Comparison of ENCODE assay signal across 26 mouse cellular contexts in genomic region chr16:4785706-4786105, GRCm38 (mm10). TPM values are rescaled to one million over a fixed set of nuclear protein-coding genes. Genes with fewer than 3 reads are reported as not detected.
DNase-seq lines count a peak whose midpoint lies in the region; ATAC-seq and TF ChIP-seq lines count a peak whose summit lies in the region.
"Had no signal": no experiment of that assay in that cellular context is flagged by ENCODE, and none has a peak within 500 bp of the region (broad histone marks: within the 10 kb centered on the region; RNA-seq: fewer than 3 reads in every experiment).

No protein-coding gene starts in this region.

- no peaks in the 10 kb centered on the region; the same call in 1 of the 2 replicates for H3K36me3 ChIP-seq in embryonic facial prominence, embryonic 15.5 days
- peaks cover 32% of the 10 kb centered on the region for H3K36me3 ChIP-seq in embryonic facial prominence, embryonic 10.5 days (replicated peaks)
- no peaks in the 10 kb centered on the region for H3K36me3 ChIP-seq in heart, embryonic 15.5 days
- H3K36me3 ChIP-seq in neural tube, embryonic 15.5 days, result no peaks in the 10 kb centered on the region

- no peak for DNase-seq in embryonic facial prominence, embryonic 10.5 days (ENCODE audit: low spot score)
- DNase-seq in heart, postnatal 25 days (ENCODE audit: low spot score), result no peak
- no peak for DNase-seq in left cerebral cortex, adult 2 months (ENCODE audit: extremely low spot score in 1 of 2, low spot score in 2 of 2)
- no peak for DNase-seq in left cerebral cortex, postnatal 10 days (ENCODE audit: extremely low spot score in 1 of 2, low spot score in 2 of 2)
- DNase-seq: adrenal gland, postnatal 10 days; cerebellum, postnatal 14 days; gastrocnemius, postnatal 14 days; heart, postnatal 14 days; kidney, adult 9 months; kidney, postnatal 25 days; lung, adult 18-20 months; lung, postnatal 36 days had no signal

- H3K4me3 ChIP-seq in embryonic facial prominence, embryonic 15.5 days (replicated peaks), result no peak overlapping the region
- no peak overlapping the region for H3K4me3 ChIP-seq in embryonic facial prominence, embryonic 10.5 days
- H3K4me3 ChIP-seq in heart, embryonic 15.5 days, result no peak overlapping the region
- no peak overlapping the region for H3K4me3 ChIP-seq in left cerebral cortex, adult 2 months
- H3K4me3 ChIP-seq in neural tube, embryonic 15.5 days (replicated peaks), result no peak overlapping the region
- H3K4me3 ChIP-seq: forebrain, embryonic 12.5 days; stomach, embryonic 15.5 days had no signal

- H3K4me1 ChIP-seq in embryonic facial prominence, embryonic 15.5 days, result peaks cover 34% of the 10 kb centered on the region
- H3K4me1 ChIP-seq in embryonic facial prominence, embryonic 10.5 days, result peaks cover 33% of the 10 kb centered on the region
- H3K4me1 ChIP-seq in heart, embryonic 15.5 days (replicated peaks), result peaks cover 76% of the 10 kb centered on the region
- peaks cover 60% of the 10 kb centered on the region for H3K4me1 ChIP-seq in neural tube, embryonic 15.5 days

- H3K4me2 ChIP-seq in embryonic facial prominence, embryonic 15.5 days (replicated peaks), result no peak overlapping the region
- H3K4me2 ChIP-seq in heart, embryonic 15.5 days, result peak overlapping the region; percentile 88
- no peak overlapping the region for H3K4me2 ChIP-seq in neural tube, embryonic 15.5 days
- H3K4me2 ChIP-seq: forebrain, embryonic 12.5 days; liver, embryonic 11.5 days; midbrain, embryonic 11.5 days; stomach, embryonic 15.5 days had no signal

- TF ChIP-seq CTCF in left cerebral cortex, adult 2 months (IDR thresholded peaks at IDR 0.05), result no peak

- WGBS in embryonic facial prominence, embryonic 15.5 days, result 61% methylated on average over 4 of the region's 4 CpGs
- WGBS in embryonic facial prominence, embryonic 10.5 days, result 71% methylated on average over 4 of the region's 4 CpGs
- WGBS in heart, embryonic 15.5 days, result 43% methylated on average over 4 of the region's 4 CpGs
- 14% methylated on average over 4 of the region's 4 CpGs for WGBS in neural tube, embryonic 15.5 days

- no peak for ATAC-seq in embryonic facial prominence, embryonic 15.5 days (ENCODE audit: insufficient number of reproducible peaks, low FRiP score, low TSS enrichment, low read depth)
- ATAC-seq in heart, embryonic 15.5 days (replicated peaks; ENCODE audit: insufficient number of reproducible peaks, insufficient read depth, low FRiP score, low read depth), result no peak
- no peak for ATAC-seq in neural tube, embryonic 15.5 days (ENCODE audit: low FRiP score)
- ATAC-seq in megakaryocyte progenitor cell, adult 5-6 weeks (replicated peaks; ENCODE audit: poor library complexity), result no peak
- ATAC-seq: activated CD4-positive, CD25-positive, alpha-beta regulatory T cell, adult 4 months; CD4-positive, CD25-positive, alpha-beta regulatory T cell, adult 4 months had no signal

- H3K27me3 ChIP-seq in embryonic facial prominence, embryonic 15.5 days, result no peaks in the 10 kb centered on the region
- no peaks in the 10 kb centered on the region for H3K27me3 ChIP-seq in embryonic facial prominence, embryonic 10.5 days (replicated peaks; ENCODE audit: low read depth, poor library complexity, severe bottlenecking)
- no peaks in the 10 kb centered on the region for H3K27me3 ChIP-seq in heart, embryonic 15.5 days
- no peaks in the 10 kb centered on the region for H3K27me3 ChIP-seq in neural tube, embryonic 15.5 days (replicated peaks)
- H3K27me3 ChIP-seq: forebrain, embryonic 12.5 days; stomach, embryonic 15.5 days had no signal

- intact Hi-C loops in heart, postnatal 25 days (cut with DNase I), result loop anchor here (5.0 kb wide), 2 partner anchors 68 to 108 kb away; partner anchors contain the start of genes Coro7 and Nmral1
- intact Hi-C loops in left cerebral cortex, adult 2 months (cut with DNase I), result no loop called here
- intact Hi-C loops in left cerebral cortex, postnatal 10 days (cut with DNase I), result loop anchor here (5.0 kb wide), 1 partner anchor 103 kb away; no protein-coding TSS in a partner anchor

- peak overlapping the region; percentile 34; the same call in 1 of the 2 replicates for H3K27ac ChIP-seq in embryonic facial prominence, embryonic 15.5 days (replicated peaks)
- H3K27ac ChIP-seq in embryonic facial prominence, embryonic 10.5 days (replicated peaks), result no peak overlapping the region
- peak overlapping the region; percentile 68 for H3K27ac ChIP-seq in heart, embryonic 15.5 days
- peak overlapping the region; percentile 18; the same call in 1 of the 2 replicates for H3K27ac ChIP-seq in left cerebral cortex, adult 2 months
- H3K27ac ChIP-seq in neural tube, embryonic 15.5 days (replicated peaks), result no peak overlapping the region
- H3K27ac ChIP-seq: forebrain, embryonic 12.5 days; stomach, embryonic 15.5 days had no signal

- no peaks in the 10 kb centered on the region for H3K9me3 ChIP-seq in embryonic facial prominence, embryonic 15.5 days (replicated peaks)
- H3K9me3 ChIP-seq in embryonic facial prominence, embryonic 10.5 days, result no peaks in the 10 kb centered on the region
- H3K9me3 ChIP-seq in heart, embryonic 15.5 days (replicated peaks), result no peaks in the 10 kb centered on the region
- no peaks in the 10 kb centered on the region for H3K9me3 ChIP-seq in neural tube, embryonic 15.5 days (replicated peaks)
- H3K9me3 ChIP-seq: forebrain, embryonic 12.5 days; stomach, embryonic 15.5 days had no signal

- H3K9ac ChIP-seq in embryonic facial prominence, embryonic 15.5 days, result no peak overlapping the region
- H3K9ac ChIP-seq in heart, embryonic 15.5 days, result no peak overlapping the region
- 0 out of 2 replicates have a peak overlapping the region, but pooled peaks have one; percentile 4 for H3K9ac ChIP-seq in neural tube, embryonic 15.5 days (replicated peaks)
- H3K9ac ChIP-seq: forebrain, embryonic 12.5 days; stomach, embryonic 15.5 days had no signal

RNA-seq across cellular contexts. Expression of gene Cdip1, which starts 4.4 kb away (rescaled TPM):
- 90.6 and 96.6 TPM in 2 replicates for polyA plus RNA-seq in embryonic facial prominence, embryonic 15.5 days (2015; fragmentation: Nextera tagmentation; extraction: Ambion mirVana)
- polyA plus RNA-seq in embryonic facial prominence, embryonic 10.5 days (2016; fragmentation: Nextera tagmentation; extraction: Ambion mirVana), result 112 and 116 TPM in 2 replicates
- 114 and 122 TPM in 2 replicates for polyA plus RNA-seq in heart, embryonic 15.5 days (2015; fragmentation: Nextera tagmentation; extraction: Ambion mirVana)
- total RNA-seq in heart, postnatal 25 days (2021), result 10 to 100 TPM; 65.3 to 66.9 TPM
- 100 to 1,000 TPM; 189 to 204 TPM for total RNA-seq in left cerebral cortex, adult 2 months (2021)
- 100 to 1,000 TPM; 128 to 130 TPM for total RNA-seq in left cerebral cortex, postnatal 10 days (2021)
- 130 and 137 TPM in 2 replicates for polyA plus RNA-seq in neural tube, embryonic 15.5 days (2015; fragmentation: Nextera tagmentation; extraction: Ambion mirVana)
- 10.3 and 12.2 TPM in 2 replicates for total RNA-seq in megakaryocyte progenitor cell, adult 5-6 weeks (2015)
- total RNA-seq in megakaryocyte progenitor cell, adult 5-6 weeks (2017), result 10.7 and 11.5 TPM in 2 replicates

RNA-seq across cellular contexts. Expression of gene 4930562C15Rik, which starts 49.5 kb away (rescaled TPM):
- 0.32 and 0.63 TPM in 2 replicates for polyA plus RNA-seq in embryonic facial prominence, embryonic 15.5 days (2015; fragmentation: Nextera tagmentation; extraction: Ambion mirVana)
- 0.25 and 0.66 TPM in 2 replicates for polyA plus RNA-seq in embryonic facial prominence, embryonic 10.5 days (2016; fragmentation: Nextera tagmentation; extraction: Ambion mirVana)
- polyA plus RNA-seq in heart, embryonic 15.5 days (2015; fragmentation: Nextera tagmentation; extraction: Ambion mirVana), result 0.26 and 0.28 TPM in 2 replicates
- not detected for total RNA-seq in heart, postnatal 25 days (2021)
- not detected for total RNA-seq in left cerebral cortex, adult 2 months (2021)
- total RNA-seq in left cerebral cortex, postnatal 10 days (2021), result not detected
- polyA plus RNA-seq in neural tube, embryonic 15.5 days (2015; fragmentation: Nextera tagmentation; extraction: Ambion mirVana), result 0.54 and 0.60 TPM in 2 replicates
- total RNA-seq in megakaryocyte progenitor cell, adult 5-6 weeks (2015), result not detected in 2 replicates
- not detected in 2 replicates for total RNA-seq in megakaryocyte progenitor cell, adult 5-6 weeks (2017)
- total RNA-seq: adrenal gland, postnatal 10 days; gastrocnemius, postnatal 14 days; left cerebral cortex, adult 8-10 months; monocyte, adult 5-6 weeks had no signal
- polyA plus RNA-seq: brain, embryonic 14.5 days; urinary bladder, adult 2 months had no signal

RNA-seq across cellular contexts. Expression of gene Hmox2, which starts 59.5 kb away (rescaled TPM):
- polyA plus RNA-seq in embryonic facial prominence, embryonic 15.5 days (2015; fragmentation: Nextera tagmentation; extraction: Ambion mirVana), result 100 and 101 TPM in 2 replicates
- polyA plus RNA-seq in embryonic facial prominence, embryonic 10.5 days (2016; fragmentation: Nextera tagmentation; extraction: Ambion mirVana), result 84.6 and 91.9 TPM in 2 replicates
- polyA plus RNA-seq in heart, embryonic 15.5 days (2015; fragmentation: Nextera tagmentation; extraction: Ambion mirVana), result 81.0 and 91.2 TPM in 2 replicates
- total RNA-seq in heart, postnatal 25 days (2021), result 10 to 100 TPM; 73.5 to 75.5 TPM
- total RNA-seq in left cerebral cortex, adult 2 months (2021), result 10 to 100 TPM; 76.1 to 79.1 TPM
- 10 to 100 TPM; 75.4 to 83.2 TPM for total RNA-seq in left cerebral cortex, postnatal 10 days (2021)
- polyA plus RNA-seq in neural tube, embryonic 15.5 days (2015; fragmentation: Nextera tagmentation; extraction: Ambion mirVana), result 119 and 120 TPM in 2 replicates
- total RNA-seq in megakaryocyte progenitor cell, adult 5-6 weeks (2015), result 68.6 and 81.1 TPM in 2 replicates
- 74.7 and 78.8 TPM in 2 replicates for total RNA-seq in megakaryocyte progenitor cell, adult 5-6 weeks (2017)

Comparison
In these comparisons a context has a peak if more than half of its experiments do, and no peak if none do; other contexts are left out.
1. H3K27ac ChIP-seq: peak in embryonic facial prominence, embryonic 15.5 days (single experiment), heart, embryonic 15.5 days (single experiment) and left cerebral cortex, adult 2 months (single experiment); none in embryonic facial prominence, embryonic 10.5 days (single experiment) and neural tube, embryonic 15.5 days (single experiment).
2. RNA of gene Cdip1, which starts 4.4 kb away (total RNA-seq): 189 to 204 TPM in left cerebral cortex, adult 2 months, 128 to 130 TPM in left cerebral cortex, postnatal 10 days and 65.3 to 66.9 TPM in heart, postnatal 25 days; 10.3 to 12.2 TPM in megakaryocyte progenitor cell, adult 5-6 weeks; every median in the first group is over 4 times any median in the second.